Mouse (Mus musculus) midbrain, embryonic 12.5 days (tissue): ENCODE data around the gene Pmf1. TPM values are rescaled to one million over a fixed set of nuclear protein-coding genes. Genes with fewer than 3 reads are reported as not detected.

Source experiments
- ATAC-seq: fragments of 200-750 bp; cut with Nextera tagmentation; 2 replicates; pipeline ENCODE4 v1.8.0; 2017; ENCODE audit warnings: low read depth, moderate TSS enrichment, moderate library complexity; ENCODE audit not compliant: low FRiP score
- H3K27ac ChIP-seq: fragments of 300-500 bp; sonication (generic); replicated peaks from 2 replicates; pipeline ENCODE4 v1.5.1; 2016; ENCODE audit warnings: mild to moderate bottlenecking
- H3K27me3 ChIP-seq: fragments of 300-500 bp; sonication (generic); 2 replicates; pipeline ENCODE4 v1.6.1; 2016; ENCODE audit warnings: mild to moderate bottlenecking
- H3K36me3 ChIP-seq: fragments of 300-500 bp; sonication (generic); 2 replicates; pipeline ENCODE4 v1.6.1; 2016
- H3K4me1 ChIP-seq: fragments of 300-500 bp; sonication (generic); 2 replicates; pipeline ENCODE4 v1.6.1; 2016
- H3K4me2 ChIP-seq: fragments of 300-500 bp; sonication (generic); replicated peaks from 2 replicates; pipeline ENCODE4 v1.6.1; 2016; ENCODE audit warnings: mild to moderate bottlenecking, moderate library complexity
- H3K4me3 ChIP-seq: fragments of 300-500 bp; sonication (generic); 2 replicates; pipeline ENCODE4 v1.5.1; 2016; ENCODE audit warnings: mild to moderate bottlenecking
- H3K9ac ChIP-seq: fragments of 300-500 bp; sonication (generic); replicated peaks from 2 replicates; pipeline ENCODE4 v1.6.1; 2016; ENCODE audit warnings: mild to moderate bottlenecking, moderate library complexity
- H3K9me3 ChIP-seq: fragments of 300-500 bp; sonication (generic); 2 replicates; pipeline ENCODE4 v1.6.1; 2016; ENCODE audit warnings: mild to moderate bottlenecking
- WGBS: fragments of 180-500 bp; shearing (Covaris S2); methylation state at CpG from one replicate; pipeline ENCODE4 v1.1.7; 2016; 5-methylcytosine and 5-hydroxymethylcytosine counted together
- polyA plus RNA-seq: library from polyadenylated mRNA; unstranded; fragments of >200 nt; fragmentation: Nextera tagmentation; extraction: Ambion mirVana; gene quantifications from 2 replicates; pipeline ENCODE4 v1.2.1, GENCODE M21; 2016

The Pmf1 gene
- polyA plus RNA-seq, 1 experiment from 2014 or later, result 101 TPM

DNA sequence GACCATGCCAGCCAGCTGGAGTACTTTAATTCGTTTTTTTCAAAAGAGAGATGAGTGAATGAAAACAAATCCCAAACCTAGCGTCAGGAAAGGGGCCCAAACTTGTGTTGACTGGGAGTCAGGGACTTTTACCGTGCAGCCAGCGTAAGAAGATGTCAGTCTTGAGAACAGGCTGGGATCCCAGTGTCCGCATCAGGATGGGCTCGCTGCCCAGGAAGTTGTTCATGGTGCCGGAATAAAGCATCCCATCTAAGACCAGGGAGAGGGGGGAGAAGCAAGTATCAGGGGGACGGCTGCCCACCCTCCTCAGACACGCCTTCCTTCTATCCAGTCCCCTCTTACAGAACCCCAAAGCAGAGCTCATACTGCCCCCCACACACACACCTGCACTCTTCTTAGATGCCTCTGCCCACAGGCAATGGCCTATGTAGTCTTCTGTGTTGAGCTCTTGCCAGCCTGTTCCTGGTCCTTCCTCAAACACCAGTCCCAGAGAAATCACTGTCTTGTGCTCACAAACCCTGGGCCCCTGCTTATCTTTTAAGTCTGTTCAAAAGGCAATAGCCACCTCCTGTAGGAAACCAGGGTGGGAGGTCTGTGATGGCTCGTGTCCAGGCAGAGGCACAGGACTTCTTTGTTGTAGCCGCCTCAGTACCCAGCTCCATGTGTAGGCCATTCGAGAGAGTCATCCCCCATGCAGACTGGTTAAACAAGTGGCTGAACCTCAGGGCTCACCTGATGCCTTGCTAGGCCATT, 40.4 kb upstream of the Pmf1 start:
- H3K4me3 ChIP-seq, result no peak overlapping the region
- peak overlapping the region; percentile 43; the same call in 1 of the 2 replicates for H3K4me2 ChIP-seq
- H3K27me3 ChIP-seq, result peaks cover 28% of the 10 kb centered on the region
- H3K4me1 ChIP-seq, result peaks cover 16% of the 10 kb centered on the region
- H3K36me3 ChIP-seq, result peaks cover 33% of the 10 kb centered on the region
- no peak overlapping the region for H3K27ac ChIP-seq
- no peak overlapping the region for H3K9ac ChIP-seq
- ATAC-seq, result no peak
- 79% methylated on average over 12 of the region's 12 CpGs for WGBS
- no peaks in the 10 kb centered on the region for H3K9me3 ChIP-seq

DNA sequence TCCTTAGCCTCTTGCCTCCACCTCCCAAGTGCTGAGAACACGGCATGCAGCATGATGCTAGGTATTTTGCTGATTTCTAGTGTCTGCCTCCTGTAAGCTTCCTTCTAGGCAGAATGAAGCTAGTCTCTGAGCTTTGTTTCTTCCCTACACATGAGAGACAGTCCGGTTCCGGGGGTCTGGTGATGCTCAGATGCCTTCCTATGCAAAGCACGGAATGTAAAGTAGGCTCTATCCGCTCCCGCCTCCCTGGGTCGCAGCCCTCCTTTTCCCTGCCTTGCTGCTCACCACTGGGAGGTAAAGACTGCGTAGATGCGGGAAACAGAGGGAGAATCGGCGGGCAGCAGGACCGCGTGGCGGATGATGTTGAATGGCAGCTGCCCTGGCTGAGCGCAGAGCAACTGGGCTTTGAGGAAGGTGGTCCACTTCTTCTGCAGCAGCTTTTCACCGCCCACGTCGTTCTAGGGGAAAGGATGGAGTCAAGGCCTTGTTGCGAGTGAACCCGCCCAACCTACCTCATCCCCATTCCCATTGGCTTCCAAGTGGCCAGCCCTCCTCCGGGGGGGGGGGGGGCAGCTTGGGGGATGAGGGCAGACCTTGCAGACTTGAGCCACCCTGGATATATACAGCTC, 39.4 kb upstream of the Pmf1 start:
- peaks cover 28% of the 10 kb centered on the region for H3K27me3 ChIP-seq
- no peaks in the 10 kb centered on the region for H3K9me3 ChIP-seq
- peak; percentile 74 for ATAC-seq
- peaks cover 16% of the 10 kb centered on the region for H3K4me1 ChIP-seq
- no peak overlapping the region for H3K27ac ChIP-seq
- peaks cover 33% of the 10 kb centered on the region for H3K36me3 ChIP-seq
- 3% methylated on average over 21 of the region's 21 CpGs for WGBS
- peak overlapping the region; percentile 43 for H3K4me2 ChIP-seq
- H3K9ac ChIP-seq, result peak overlapping the region; percentile 24; the same call in 1 of the 2 replicates
- H3K4me3 ChIP-seq, result peak overlapping the region; percentile 17

DNA sequence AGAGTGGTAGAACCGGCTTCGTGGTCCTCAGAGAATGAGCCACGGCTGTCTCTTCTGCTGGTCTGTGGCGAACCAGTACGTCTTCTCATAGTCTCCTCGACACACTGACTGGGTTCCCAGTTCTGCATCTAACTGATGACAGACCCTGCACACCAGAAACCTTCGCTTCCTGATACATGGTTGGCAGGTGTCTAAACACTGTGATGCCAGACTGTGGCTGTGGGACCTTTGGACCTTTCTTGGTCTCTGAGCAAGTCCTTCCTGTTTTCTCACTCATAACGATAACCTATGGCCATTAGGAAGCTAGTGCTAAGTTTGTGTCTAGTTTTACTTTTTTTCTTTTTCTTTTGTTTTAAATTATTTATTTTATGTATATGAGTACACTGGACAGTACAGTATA, 38.3 kb upstream of the Pmf1 start:
- peaks cover 32% of the 10 kb centered on the region for H3K36me3 ChIP-seq
- peaks cover 25% of the 10 kb centered on the region for H3K27me3 ChIP-seq
- no peak overlapping the region for H3K4me2 ChIP-seq
- WGBS, result 98% methylated on average over 8 of the region's 8 CpGs
- no peaks in the 10 kb centered on the region for H3K9me3 ChIP-seq
- peaks cover 16% of the 10 kb centered on the region for H3K4me1 ChIP-seq
- H3K4me3 ChIP-seq, result no peak overlapping the region
- ATAC-seq, result no peak
- no peak overlapping the region for H3K9ac ChIP-seq
- no peak overlapping the region for H3K27ac ChIP-seq

DNA sequence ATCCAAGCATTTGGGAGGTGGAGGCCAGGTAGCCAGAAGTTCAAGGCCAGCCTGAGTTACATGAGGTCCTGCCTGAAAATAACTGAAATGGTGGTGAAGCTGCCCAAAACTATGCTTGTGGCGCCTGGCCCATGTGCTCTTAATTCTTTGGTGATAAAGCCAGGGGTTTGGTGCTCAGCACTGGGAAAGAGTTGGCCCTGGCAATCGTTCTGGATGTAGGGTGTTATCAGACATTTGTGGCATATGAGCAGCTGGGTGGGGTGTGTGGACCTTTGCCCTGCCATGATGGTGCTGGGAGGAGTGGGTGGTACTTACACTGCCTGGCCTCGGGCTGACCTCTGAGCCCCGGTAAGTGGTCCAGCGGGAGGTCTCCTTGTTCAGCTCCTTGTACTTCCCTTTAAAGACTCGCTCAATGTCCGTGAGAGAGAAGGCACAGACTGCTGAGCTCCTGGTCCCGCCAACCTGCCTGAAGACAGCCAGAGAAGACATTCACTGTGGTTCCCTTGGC, 37.6 kb upstream of the Pmf1 start:
- no peak for ATAC-seq
- Histone ChIP-seq H3K4me1 (peaks cover 16% of the 10 kb centered on the region), H3K27ac (no peak overlapping the region), H3K36me3 (peaks cover 29% of the 10 kb centered on the region), H3K27me3 (peaks cover 20% of the 10 kb centered on the region), H3K4me2 (no peak overlapping the region), H3K9ac (no peak overlapping the region), H3K9me3 (no peaks in the 10 kb centered on the region), H3K4me3 (no peak overlapping the region)
- 76% methylated on average over 8 of the region's 8 CpGs for WGBS

DNA sequence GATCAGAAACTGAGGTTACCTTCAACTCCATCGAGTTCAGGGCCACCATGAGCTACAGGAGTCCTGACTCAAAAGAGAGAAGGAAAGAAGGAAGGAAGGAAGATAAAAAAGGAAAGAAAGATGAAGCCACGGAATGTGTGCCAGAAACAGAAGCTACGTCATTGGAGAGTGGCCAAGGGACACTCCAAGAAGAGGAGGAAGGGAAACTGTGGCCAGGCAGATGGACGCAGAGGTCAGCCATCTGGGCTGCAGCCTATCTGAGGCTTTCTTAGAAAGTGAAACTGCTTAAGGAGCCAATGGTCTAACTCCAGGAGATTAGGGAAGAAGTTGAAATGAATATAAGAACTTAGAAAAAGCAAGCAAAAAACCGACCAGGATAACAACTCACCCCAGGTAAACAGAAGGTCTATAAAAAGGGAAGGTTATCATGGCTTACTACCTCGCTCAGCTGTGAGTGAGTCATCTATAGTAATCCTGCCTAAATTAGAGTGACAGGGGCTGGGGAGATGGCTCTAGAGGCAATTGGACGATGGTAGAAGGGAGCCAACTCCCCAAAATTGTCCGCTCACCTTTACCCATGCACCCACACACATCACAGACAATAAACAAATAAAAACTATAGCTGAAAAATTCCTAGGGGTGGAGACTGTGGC, 36.5 kb upstream of the Pmf1 start:
- peaks cover 24% of the 10 kb centered on the region; the same call in 1 of the 2 replicates for H3K36me3 ChIP-seq
- H3K27ac ChIP-seq, result no peak overlapping the region
- no peaks in the 10 kb centered on the region for H3K9me3 ChIP-seq
- no peak overlapping the region for H3K4me3 ChIP-seq
- H3K27me3 ChIP-seq, result peaks cover 16% of the 10 kb centered on the region
- H3K4me2 ChIP-seq, result no peak overlapping the region
- peaks cover 16% of the 10 kb centered on the region for H3K4me1 ChIP-seq
- H3K9ac ChIP-seq, result no peak overlapping the region
- no peak for ATAC-seq
- WGBS, result 82% methylated on average over 8 of the region's 8 CpGs

DNA sequence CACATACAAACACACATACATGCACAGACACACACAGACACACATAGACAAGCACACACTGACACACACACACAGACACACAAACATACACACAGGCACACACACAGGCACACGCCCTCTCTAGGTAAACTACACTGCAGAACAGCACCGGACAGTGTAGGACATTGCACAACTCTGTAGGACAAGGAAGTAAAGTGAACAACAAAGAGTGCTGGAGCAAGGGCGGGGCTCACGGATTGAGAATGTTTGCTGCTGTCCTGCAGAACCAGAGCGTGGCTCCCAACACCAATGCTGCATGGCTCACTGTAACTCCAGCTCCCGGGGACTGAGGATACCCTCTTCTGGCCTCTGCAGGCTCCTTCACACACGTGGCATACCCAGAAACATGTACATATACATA, 32.8 kb upstream of the Pmf1 start:
- Histone ChIP-seq H3K27ac (no peak overlapping the region), H3K9ac (no peak overlapping the region), H3K4me2 (no peak overlapping the region), H3K27me3 (peaks cover 32% of the 10 kb centered on the region), H3K4me1 (peaks cover 10% of the 10 kb centered on the region), H3K4me3 (no peak overlapping the region), H3K9me3 (no peaks in the 10 kb centered on the region), H3K36me3 (peaks cover 18% of the 10 kb centered on the region; the same call in 1 of the 2 replicates)
- no peak for ATAC-seq
- WGBS, result 77% methylated on average over 7 of the region's 7 CpGs

DNA sequence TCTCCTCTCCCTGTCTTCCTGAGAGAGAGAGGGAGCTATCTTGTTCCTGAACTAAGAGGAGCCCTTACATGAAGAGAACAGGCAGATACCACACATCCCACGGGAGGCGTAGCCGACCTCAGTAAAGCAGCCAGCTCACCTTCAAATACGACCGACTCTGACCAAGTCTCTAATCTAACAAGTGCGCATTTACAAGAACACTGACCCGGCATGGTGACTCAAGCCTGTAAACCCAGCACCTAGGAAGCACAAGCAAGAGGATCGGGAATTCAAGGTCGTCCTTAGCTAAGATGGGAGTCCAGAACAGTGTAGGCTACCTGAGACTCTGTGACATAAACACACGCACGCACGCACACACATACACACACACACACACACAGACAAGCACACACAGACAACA, 32.4 kb upstream of the Pmf1 start:
- Histone ChIP-seq H3K9me3 (no peaks in the 10 kb centered on the region), H3K4me1 (peaks cover 12% of the 10 kb centered on the region), H3K27ac (no peak overlapping the region), H3K36me3 (peaks cover 20% of the 10 kb centered on the region; the same call in 1 of the 2 replicates), H3K4me3 (no peak overlapping the region), H3K4me2 (no peak overlapping the region), H3K27me3 (peaks cover 32% of the 10 kb centered on the region), H3K9ac (no peak overlapping the region)
- WGBS, result 89% methylated on average over 12 of the region's 12 CpGs
- no peak for ATAC-seq

DNA sequence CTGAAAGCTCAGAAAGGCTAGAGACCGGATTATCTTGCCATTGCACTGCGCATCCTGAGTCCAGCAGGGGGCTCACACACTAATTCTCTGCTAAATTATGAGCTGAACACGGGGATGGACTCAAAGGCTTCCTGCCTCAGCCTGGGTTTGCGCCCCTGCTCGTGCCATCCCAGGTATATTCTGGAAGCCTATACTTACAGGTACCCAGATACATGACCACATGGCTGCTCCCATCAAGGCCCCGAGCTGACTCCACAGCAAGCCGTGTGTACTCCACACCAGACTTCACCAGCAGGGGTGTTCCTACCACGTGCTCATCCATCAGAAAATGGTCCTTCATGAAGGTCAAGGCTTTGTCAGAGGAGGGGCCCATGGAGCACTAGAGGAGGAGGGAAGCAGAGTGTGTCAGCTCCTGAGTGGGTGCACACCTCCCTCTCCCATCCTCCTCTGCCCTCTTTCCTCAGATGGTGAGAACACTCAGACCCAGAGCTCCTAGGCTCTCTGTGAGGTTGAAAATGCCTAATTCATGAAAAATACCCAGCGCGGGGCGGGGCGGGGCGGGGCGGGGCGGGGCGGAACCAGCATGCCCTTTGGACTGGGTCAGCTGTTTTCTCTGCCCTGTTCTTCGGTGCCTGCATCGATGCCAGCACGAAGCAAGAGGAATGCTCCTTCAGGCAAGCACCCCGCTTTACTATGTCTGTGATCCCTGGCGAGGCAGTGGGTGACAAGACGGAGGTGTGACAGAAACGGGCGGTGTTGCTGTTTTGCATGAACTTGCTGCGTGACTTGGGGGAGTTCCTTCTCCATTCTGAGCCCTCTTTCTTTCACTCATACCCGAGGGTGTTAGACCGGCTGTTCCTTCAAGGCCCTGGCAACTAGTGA, 30.6 kb upstream of the Pmf1 start:
- no peak overlapping the region for H3K4me3 ChIP-seq
- WGBS, result 25% methylated on average over 27 of the region's 27 CpGs
- H3K4me1 ChIP-seq, result peaks cover 23% of the 10 kb centered on the region
- H3K4me2 ChIP-seq, result peak overlapping the region; percentile 19; the same call in 1 of the 2 replicates
- H3K27me3 ChIP-seq, result peaks cover 28% of the 10 kb centered on the region
- H3K27ac ChIP-seq, result 0 out of 2 replicates have a peak overlapping the region, but pooled peaks have one; percentile 1
- no peaks in the 10 kb centered on the region for H3K9me3 ChIP-seq
- H3K36me3 ChIP-seq, result peaks cover 24% of the 10 kb centered on the region; the same call in 1 of the 2 replicates
- 0 out of 2 replicates have a peak overlapping the region, but pooled peaks have one; percentile 25 for H3K9ac ChIP-seq
- ATAC-seq, result no peak

DNA sequence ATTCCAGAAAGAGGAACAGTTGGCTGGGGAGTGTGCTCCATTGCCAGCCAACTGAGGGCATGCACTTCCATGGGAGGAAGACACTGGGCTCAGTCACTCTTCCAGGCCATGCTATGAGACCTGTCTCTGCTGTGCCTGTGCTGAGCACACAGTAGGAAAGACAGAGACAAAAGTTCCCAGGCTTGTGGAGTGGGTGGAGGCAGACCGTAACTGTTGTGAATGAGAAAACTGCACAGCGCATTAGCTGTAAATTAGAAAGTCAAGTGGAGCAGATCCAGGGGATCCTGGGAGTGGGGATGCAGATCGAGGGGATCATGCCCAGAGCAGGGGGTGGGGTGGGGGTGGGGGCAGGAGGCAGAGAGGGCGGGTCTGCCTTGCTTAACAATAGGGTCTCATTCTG, 29.5 kb upstream of the Pmf1 start:
- Histone ChIP-seq H3K9ac (no peak overlapping the region), H3K4me1 (peaks cover 23% of the 10 kb centered on the region), H3K27ac (no peak overlapping the region), H3K36me3 (peaks cover 24% of the 10 kb centered on the region; the same call in 1 of the 2 replicates), H3K4me3 (no peak overlapping the region), H3K4me2 (no peak overlapping the region), H3K27me3 (peaks cover 28% of the 10 kb centered on the region; the same call in 1 of the 2 replicates), H3K9me3 (no peaks in the 10 kb centered on the region)
- WGBS, result 48% methylated on average over 4 of the region's 4 CpGs
- no peak for ATAC-seq

DNA sequence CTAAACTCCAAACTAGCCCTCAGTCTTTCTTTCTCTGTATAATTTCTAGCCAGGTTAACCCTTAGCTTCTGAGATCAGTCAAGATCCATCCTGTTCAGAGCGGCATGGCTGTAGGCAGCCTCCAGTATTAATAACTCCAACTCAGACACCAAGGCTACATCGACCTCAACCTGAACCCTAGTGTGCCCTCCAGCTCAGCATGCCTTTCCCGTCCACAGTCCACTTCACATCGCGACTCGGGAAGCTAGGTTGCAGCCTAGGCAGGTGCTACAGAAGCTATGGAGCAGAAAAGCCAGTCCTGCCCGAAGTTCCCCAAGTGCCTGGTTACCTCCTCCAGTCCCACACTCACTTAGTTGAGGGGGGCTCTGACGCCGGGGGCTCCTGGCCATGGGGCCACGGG, 27.3 kb upstream of the Pmf1 start:
- peaks cover 21% of the 10 kb centered on the region; the same call in 1 of the 2 replicates for H3K36me3 ChIP-seq
- H3K27ac ChIP-seq, result peak overlapping the region; percentile 12; the same call in 1 of the 2 replicates
- WGBS, result 82% methylated on average over 10 of the region's 10 CpGs
- no peaks in the 10 kb centered on the region for H3K9me3 ChIP-seq
- H3K4me3 ChIP-seq, result 0 out of 2 replicates have a peak overlapping the region, but pooled peaks have one; percentile 29
- H3K4me1 ChIP-seq, result peaks cover 23% of the 10 kb centered on the region
- peaks cover 22% of the 10 kb centered on the region; the same call in 1 of the 2 replicates for H3K27me3 ChIP-seq
- H3K4me2 ChIP-seq, result peak overlapping the region; percentile 53
- peak overlapping the region; percentile 24; the same call in 1 of the 2 replicates for H3K9ac ChIP-seq
- ATAC-seq, result no peak
